Mouse (Mus musculus) kidney, postnatal 10 days (tissue): ENCODE data around the gene Hacd2.

Source experiments
- DNase-seq: peaks from one replicate; pipeline ENCODE4 v3.0.0; 2021; ENCODE audit warnings: mixed read lengths

The Hacd2 gene

GRCm38 (mm10) chr16:35008447-35008846, 13.8 kb upstream of the Hacd2 start:
- DNase-seq = no peak

GRCm38 (mm10) chr16:35013501-35013900, 8.7 kb upstream of the Hacd2 start:
- DNase-seq = no peak

- no peak for DNase-seq
Measured at GRCm38 (mm10) chr16:35016491-35016890, 5.7 kb upstream of the Hacd2 start.

- DNase-seq = no peak
Measured at GRCm38 (mm10) chr16:35018470-35018974, 3.7 kb upstream of the Hacd2 start.

DNA sequence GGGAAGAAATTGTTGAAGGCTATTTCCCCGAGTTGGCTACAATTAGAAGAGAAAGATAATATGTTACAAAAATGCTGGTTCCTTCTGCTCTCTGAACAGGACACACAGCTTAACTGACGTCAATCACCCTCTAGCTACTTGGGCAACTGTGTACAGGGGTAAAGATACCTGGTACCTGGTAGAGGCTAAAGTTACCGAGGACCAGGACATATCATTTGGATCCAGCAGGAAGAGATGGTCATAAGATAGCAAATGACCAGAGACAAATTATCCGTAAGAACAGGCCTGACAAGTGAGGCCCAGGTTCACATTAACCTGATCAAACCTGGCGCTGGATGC, 356 bp upstream of the Hacd2 start:
- DNase-seq = no peak

GRCm38 (mm10) chr16:35023138-35023735, 1.0 kb downstream of the Hacd2 start:
- DNase-seq = no peak

DNA sequence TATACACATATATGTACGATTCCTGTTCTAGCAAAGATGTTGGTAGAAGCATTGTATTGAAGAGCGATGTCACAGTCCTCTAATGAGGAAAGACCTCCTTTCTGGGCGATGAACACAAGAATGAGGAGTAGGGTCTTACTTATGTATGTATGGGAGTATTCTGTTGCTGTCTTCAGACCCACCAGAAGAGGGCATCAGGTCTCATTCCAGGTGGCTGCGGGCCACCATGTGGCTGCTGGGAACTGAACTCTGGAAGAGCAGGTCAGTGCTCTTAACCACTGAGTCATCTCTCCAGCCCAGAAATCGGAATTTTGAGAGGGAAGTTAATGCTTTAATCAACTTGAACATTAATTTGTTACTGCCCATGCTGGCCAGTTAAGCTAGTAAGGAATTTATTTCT, 2.1 kb downstream of the Hacd2 start:
- no peak for DNase-seq

DNA sequence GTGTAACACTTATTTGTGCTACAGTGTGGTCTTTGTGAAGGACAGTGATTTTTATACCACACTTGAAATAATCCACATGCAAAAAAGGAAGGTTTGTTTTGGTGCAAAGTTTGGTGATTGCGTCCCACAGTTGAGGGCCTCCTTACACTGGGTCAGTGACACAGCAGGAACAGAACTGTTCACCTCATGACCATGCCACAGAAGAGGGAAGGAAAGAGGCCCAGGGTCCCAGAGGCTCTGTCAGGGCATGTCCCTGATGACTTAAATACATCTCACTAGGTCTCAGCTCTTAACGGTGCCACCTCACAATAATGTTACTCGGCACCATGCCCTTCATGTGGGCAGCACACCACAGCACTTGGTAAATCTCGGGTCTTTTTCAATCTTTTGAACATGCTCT, 3.1 kb downstream of the Hacd2 start:
- DNase-seq = no peak

DNA sequence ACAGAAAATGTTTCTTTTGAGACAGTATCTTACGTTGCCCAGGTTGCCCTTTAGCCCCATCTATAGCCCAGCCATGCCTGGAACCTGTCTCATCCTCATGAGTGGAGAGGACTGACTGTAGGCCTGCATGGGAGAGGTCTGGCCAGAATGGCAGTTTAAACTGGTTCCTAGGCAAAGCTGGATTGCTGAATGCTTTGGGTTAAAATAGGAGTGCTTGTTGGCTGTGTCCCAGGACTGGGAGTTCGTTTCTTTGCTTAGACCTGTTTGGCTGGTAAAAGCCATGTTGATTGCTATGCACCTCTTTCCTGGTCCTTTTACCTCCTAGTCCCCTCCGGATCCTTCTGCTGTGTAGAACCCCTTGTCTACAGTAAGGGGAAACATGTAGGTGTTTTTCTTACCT, 11.0 kb downstream of the Hacd2 start:
- DNase-seq = peak; percentile 21

DNA sequence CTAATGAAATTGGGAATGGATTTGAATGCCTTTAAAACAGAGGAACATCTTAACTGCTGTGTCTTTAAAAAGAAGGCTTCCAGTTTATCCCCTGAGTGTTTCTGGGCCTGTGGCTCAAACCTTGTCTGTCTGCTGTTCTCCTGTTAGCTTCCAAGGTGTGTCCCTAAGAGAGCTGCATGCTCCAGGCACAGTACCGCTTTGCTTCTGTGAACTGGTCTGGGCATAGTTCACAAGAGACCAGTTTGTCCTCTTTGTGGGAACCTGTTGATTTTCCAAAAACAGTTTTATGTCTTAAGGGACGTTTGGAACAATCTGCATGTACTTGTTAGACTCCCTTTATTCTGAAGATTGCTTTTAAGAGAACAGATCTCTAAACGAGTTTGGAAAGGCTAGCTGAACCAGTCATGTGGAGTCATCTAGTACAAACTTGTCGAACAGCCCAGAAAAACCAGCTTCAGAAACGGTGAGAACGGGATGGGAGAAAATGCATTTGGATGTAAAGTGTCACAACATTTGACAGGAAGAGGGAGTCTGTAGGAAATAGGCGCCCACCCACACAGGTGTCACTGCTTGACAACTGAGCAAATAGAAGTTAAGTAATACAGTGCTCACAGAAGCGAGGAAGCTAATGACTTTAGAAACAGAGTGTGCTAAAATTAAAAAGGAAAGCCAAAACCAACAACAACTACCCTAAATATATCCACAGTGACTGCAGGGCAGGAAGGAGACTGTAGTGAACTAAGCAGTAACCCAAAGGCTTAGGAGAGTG, 11.8 kb downstream of the Hacd2 start:
- DNase-seq = no peak

DNA sequence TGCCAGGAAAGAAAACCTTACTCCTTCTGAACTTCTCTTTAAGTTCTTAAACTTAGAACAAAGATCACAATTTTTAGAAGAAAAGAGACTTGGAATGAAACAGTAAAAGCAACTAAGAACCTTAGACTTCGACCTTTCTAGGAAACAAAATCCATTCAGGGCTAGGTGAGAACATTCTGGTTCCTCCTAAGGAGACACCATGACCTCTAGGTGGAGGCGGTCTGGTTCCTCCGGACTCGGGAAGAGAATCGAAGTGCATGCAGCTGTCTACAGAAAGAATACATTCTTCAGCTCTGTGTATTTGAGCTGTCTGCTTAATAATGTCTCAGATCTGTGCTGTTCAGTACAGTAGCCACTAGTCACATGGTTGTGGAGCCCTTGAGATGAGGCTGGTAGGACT, 12.7 kb downstream of the Hacd2 start:
- DNase-seq = no peak

- DNase-seq = no peak
Measured at GRCm38 (mm10) chr16:35036754-35037153, 14.5 kb downstream of the Hacd2 start.

DNA sequence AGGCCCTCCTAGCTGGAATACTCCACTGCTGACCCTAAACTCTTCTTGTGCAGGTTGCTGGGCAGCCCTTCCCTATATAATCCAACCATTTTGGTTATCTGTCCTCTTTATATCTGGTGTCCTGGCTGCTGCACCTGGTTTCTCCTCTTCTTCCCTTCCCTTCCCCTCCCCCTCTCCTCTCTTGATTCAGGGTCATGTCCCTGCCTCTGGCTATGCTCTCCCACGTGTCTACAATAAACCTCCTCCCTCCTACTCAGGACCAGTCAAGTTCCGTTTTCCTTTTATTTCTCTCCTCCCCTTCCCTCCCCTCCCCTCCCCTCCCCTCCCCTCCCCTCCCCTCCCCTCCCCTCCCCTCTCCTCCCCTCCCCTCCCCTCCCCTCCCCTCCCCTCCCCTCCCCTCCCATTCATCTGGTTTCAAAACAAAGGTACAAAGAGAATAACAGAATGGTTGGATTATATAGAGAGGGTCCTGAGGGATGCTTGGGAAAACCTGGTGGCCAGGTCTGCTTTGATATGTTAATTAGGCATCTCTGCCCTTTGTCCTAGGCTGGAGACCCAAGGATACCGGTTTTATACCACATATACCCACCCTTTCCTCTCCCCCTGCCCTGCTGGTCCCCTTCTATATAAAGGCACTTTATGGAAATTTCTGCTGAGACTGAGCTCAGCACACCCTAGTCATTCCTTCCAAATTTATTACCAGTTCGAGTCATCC, 16.3 kb downstream of the Hacd2 start:
- DNase-seq = no peak

DNA sequence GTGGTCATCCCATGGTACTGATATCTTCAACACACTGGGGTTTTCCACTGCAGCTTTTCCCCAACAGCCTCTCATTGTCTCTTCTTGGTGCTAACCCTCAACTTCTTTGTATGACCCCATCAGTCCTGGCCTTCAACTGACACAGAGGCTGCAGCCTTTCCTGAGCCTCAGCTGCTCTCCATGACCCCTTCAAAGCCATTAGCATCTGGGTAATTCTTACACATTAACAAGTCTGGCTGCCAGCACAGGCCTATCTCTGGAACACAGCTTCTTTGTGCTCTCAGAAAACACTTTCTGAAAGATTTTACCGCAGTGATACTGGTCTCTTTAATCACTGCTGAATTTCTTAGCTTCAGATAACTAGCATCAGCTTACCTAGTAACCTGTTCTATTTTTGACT, 17.9 kb downstream of the Hacd2 start:
- DNase-seq = no peak

GRCm38 (mm10) chr16:35041001-35041400, 18.8 kb downstream of the Hacd2 start:
- DNase-seq = no peak

DNA sequence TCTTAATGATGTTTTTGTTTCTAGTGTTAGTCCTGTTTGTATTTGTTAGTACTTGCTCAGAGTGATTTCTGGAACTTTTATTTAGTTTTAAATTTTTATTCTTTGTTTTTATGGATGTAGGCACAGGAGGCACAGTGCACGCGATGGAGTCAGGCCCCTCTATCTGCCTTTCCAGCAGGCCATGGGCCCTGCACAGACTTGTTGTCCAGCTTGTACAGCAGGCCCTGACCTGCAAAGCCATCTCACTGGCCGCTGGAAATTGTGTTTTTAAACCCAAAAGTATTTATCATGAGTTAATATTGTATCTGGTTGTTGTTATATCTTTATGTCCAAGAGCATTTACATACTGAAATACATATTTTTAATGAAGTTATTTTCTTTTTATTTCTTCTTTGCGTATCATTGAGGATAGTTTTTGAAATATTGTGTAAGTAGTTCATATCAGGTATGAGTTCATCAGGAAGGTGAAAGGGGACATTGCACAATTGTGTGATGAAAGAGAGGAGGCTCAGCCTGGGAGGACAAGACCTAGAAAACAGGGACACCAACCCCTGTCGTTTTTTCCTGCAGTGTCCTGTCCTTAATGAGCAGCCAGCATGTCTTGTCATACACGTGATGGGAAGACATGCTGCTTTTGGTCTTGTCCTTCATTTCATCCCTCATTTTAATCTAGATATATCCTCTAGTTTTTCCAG, 24.0 kb downstream of the Hacd2 start:
- no peak for DNase-seq

GRCm38 (mm10) chr16:35047272-35047969, 25.2 kb downstream of the Hacd2 start:
- no peak for DNase-seq

- DNase-seq = peak; percentile 23
Measured at GRCm38 (mm10) chr16:35051066-35051465, 28.8 kb downstream of the Hacd2 start.

DNA sequence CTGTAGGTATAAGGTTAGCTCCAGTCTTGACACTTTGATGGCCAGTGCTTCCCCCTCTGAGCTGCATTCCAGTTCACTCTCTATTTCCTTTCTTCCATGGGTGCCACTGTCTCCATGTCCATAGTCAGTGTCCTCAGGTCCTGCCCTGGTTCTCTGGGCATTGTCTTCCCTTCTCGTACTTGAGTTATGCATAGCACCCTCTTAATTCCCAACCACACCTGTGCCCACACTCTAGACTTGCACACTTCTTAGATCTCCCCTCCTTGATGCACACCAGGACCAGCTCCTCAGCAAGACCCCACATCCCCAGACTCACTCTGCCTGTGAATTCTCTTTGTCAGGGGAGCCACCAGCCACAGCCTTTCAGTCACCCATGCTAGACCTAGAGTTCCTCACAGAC, 30.0 kb downstream of the Hacd2 start:
- DNase-seq = no peak

DNA sequence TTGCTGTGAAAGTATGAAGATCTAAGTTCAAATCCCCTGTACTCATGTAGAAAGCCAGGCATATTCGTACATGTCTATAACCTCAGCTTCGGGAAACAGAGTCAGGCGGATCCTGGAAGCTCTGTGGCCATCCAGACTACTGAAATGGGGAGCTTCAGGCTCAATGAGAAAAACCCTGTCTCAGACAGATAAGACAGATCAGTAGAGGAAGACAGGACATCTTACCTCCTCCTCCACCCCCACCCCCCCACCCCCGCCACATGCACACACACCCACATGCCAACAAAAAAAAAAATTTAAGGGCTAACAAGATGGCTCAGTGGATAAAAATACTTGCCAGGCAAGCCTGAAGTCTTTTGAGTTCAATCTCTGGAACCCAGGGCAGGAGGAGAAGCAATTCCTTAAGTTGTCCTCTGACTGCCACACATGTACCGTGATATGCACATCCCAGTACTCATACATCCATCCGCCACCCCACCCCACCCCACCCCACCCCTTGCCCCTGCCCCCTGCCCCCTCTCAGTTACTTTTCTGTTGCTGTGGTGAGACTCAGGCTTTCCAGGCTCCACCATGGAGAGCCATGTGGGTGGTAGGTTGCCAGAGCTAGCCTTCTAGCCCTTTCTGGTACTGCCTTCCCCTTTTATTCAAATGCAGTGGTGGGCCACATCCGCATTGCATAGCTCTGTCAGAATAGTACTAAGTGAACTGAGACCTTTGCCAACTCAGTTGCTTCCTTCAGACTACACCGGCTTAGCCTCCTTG, 32.4 kb downstream of the Hacd2 start:
- DNase-seq = no peak

- DNase-seq = no peak
Measured at GRCm38 (mm10) chr16:35055194-35055506, 32.9 kb downstream of the Hacd2 start.

DNA sequence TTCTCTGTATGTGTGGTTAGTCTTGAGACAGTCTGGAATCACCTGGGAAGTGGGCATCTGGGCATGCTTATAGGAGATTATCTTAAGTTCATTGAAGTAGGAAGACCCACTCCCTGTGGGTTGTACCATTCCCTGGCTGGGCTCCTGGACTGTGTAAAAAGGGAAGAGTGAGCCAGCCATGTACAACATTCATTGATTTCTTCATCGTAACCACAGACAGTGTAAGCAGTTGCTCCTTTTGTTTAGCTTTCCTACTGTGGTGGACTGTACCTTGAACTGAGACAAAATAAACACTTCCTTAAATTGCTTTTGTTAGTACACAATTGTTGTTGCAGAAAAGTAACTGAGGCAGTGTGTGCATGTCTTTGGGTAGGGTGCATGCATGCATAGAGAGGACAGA, 33.6 kb downstream of the Hacd2 start:
- no peak for DNase-seq
